Comparison of ENCODE assay signal across 9 mouse cellular contexts in genomic region chr16:31750526-31750925, GRCm38 (mm10).
DNase-seq lines count a peak whose midpoint lies in the region; ATAC-seq and TF ChIP-seq lines count a peak whose summit lies in the region.
"Had no signal": no experiment of that assay in that cellular context is flagged by ENCODE, and none has a peak within 500 bp of the region (broad histone marks: within the 10 kb centered on the region; RNA-seq: fewer than 3 reads in every experiment).

No protein-coding gene starts in this region.

- 86% methylated on average over 1 of the region's 1 CpGs for WGBS in kidney, postnatal 0 days

- H3K9me3 ChIP-seq in kidney, postnatal 0 days (replicated peaks; ENCODE audit: low read length) = no peaks in the 10 kb centered on the region
- H3K9me3 ChIP-seq: limb, embryonic 12.5 days had no signal

- H3K27me3 ChIP-seq in kidney, postnatal 0 days (ENCODE audit: insufficient read depth, low read length) = no peaks in the 10 kb centered on the region
- H3K27me3 ChIP-seq: limb, embryonic 12.5 days had no signal

- no peak overlapping the region for H3K9ac ChIP-seq in kidney, postnatal 0 days (ENCODE audit: low read depth, low read length)
- H3K9ac ChIP-seq: limb, embryonic 12.5 days had no signal

- no peak for ATAC-seq in kidney, postnatal 0 days (replicated peaks; ENCODE audit: low FRiP score, low read depth)
- no peak for ATAC-seq in activated CD4-positive, CD25-positive, alpha-beta regulatory T cell, adult 4 months

- no peak overlapping the region for H3K4me2 ChIP-seq in kidney, postnatal 0 days (ENCODE audit: low read length)
- H3K4me2 ChIP-seq: limb, embryonic 12.5 days had no signal

- H3K36me3 ChIP-seq in kidney, postnatal 0 days (ENCODE audit: insufficient read depth, low read length) = no peaks in the 10 kb centered on the region

- no peaks in the 10 kb centered on the region for H3K4me1 ChIP-seq in kidney, postnatal 0 days (replicated peaks; ENCODE audit: insufficient read depth, low read length)

- peak; percentile 69 for DNase-seq in kidney, postnatal 0 days (ENCODE audit: low spot score)
- DNase-seq in kidney, adult 11 months = no peak
- DNase-seq in 3T3-L1 (ENCODE audit: low read depth, low spot score) = peak; percentile 71
- peak; percentile 33 to 39 for DNase-seq in B cell, adult 2 months
- DNase-seq in embryo, embryonic 11.5 days (ENCODE audit: low read depth, low spot score) = peak; percentile 20
- DNase-seq in urinary bladder, postnatal 14 days (ENCODE audit: low spot score) = no peak
- DNase-seq in frontal cortex, postnatal 36 days (ENCODE audit: low spot score in 2 of 2) = no peak

- TF ChIP-seq CTCF in kidney, postnatal 0 days (IDR thresholded peaks at IDR 0.05; ENCODE audit: low read depth) = peak; percentile 76

- H3K27ac ChIP-seq in kidney, postnatal 0 days = no peak overlapping the region
- H3K27ac ChIP-seq: limb, embryonic 12.5 days had no signal

- H3K4me3 ChIP-seq in kidney, postnatal 0 days (replicated peaks; ENCODE audit: low read depth, low read length) = no peak overlapping the region
- H3K4me3 ChIP-seq: limb, embryonic 12.5 days had no signal

Comparison
In these comparisons a context has a peak if more than half of its experiments do, and no peak if none do; other contexts are left out.
1. DNase-seq: peak in kidney, postnatal 0 days (single experiment), 3T3-L1 (single experiment), B cell, adult 2 months (2 of 2) and embryo, embryonic 11.5 days (single experiment); none in kidney, adult 11 months (single experiment), urinary bladder, postnatal 14 days (single experiment) and frontal cortex, postnatal 36 days (0 of 2).